Mouse (Mus musculus): ENCODE measurements around the gene Rinl. TPM values are rescaled to one million over a fixed set of nuclear protein-coding genes. Genes with fewer than 3 reads are reported as not detected.

Gene Rinl
- total RNA-seq (2023): 100 to 1,000 TPM in 1 of 2 experiments, 10 to 100 TPM in 1; 91.3 to 113 TPM

GRCm38 (mm10) chr7:28788307-28789195 is at the start of gene Rinl:
Gene Rinl, plus strand, starts transcription at chr7:28788969.

GRCm38 (mm10) chr7:28741709-28742438 is 46.9 kb upstream of the Rinl start, which contains the start of the genes Mrps12 and Sars2:
Gene Mrps12, minus strand, starts transcription at chr7:28741820.
Gene Sars2, plus strand, starts transcription at chr7:28741992.

GRCm38 (mm10) chr7:28756079-28756478 is 32.7 kb upstream of the Rinl start, which contains the start of gene Ccer2:
Gene Ccer2, plus strand, starts transcription at chr7:28756174.

GRCm38 (mm10) chr7:28766173-28766879 is 22.4 kb upstream of the Rinl start, which contains the start of gene Sirt2:
Gene Sirt2, plus strand, starts transcription at chr7:28766735.

GRCm38 (mm10) chr7:28767462-28767965 is 21.3 kb upstream of the Rinl start, which contains the start of gene Nfkbib:
Gene Nfkbib, minus strand, starts transcription at chr7:28767512.

GRCm38 (mm10) chr7:28808221-28808941 is 19.6 kb downstream of the Rinl start, which contains the start of gene Hnrnpl:
Gene Hnrnpl, plus strand, starts transcription at chr7:28808541.

GRCm38 (mm10) chr7:28824941-28825685 is 36.3 kb downstream of the Rinl start, which contains the start of gene Ech1:
Gene Ech1, plus strand, starts transcription at chr7:28825217.

GRCm38 (mm10) chr7:28833723-28834347 is 45.1 kb downstream of the Rinl start, which contains the start of gene Lgals4:
Gene Lgals4, plus strand, starts transcription at chr7:28833854.

Other genes starting within 250 kb of the Rinl start
- not detected for gene Sycn, start 248.1 kb upstream of the Rinl start, total RNA-seq (2023)
- gene Nccrp1, start 241.7 kb upstream of the Rinl start, total RNA-seq (2023): under 1 TPM in 1 of 2 experiments, not detected in 1; 0.90 TPM
- 10 to 100 TPM; 45.3 to 48.4 TPM for gene Samd4b, start 190.8 kb upstream of the Rinl start, total RNA-seq (2023)
- 10 to 100 TPM in 1 of 2 experiments, 1 to 10 TPM in 1; 9.5 to 12.7 TPM for gene Pak4, start 190.8 kb upstream of the Rinl start, total RNA-seq (2023)
- gene Acp7, start 157.6 kb upstream of the Rinl start, total RNA-seq (2023): not detected
- gene Fbxo27, start 96.1 kb upstream of the Rinl start, total RNA-seq (2023): 1 to 10 TPM in 1 of 2 experiments, under 1 TPM in 1; 0.37 to 1.1 TPM
- gene Fbxo17, start 72.2 kb upstream of the Rinl start, total RNA-seq (2023): 1 to 10 TPM; 2.3 to 3.5 TPM
- gene Mrps12, start 47.1 kb upstream of the Rinl start, total RNA-seq (2023): 10 to 100 TPM; 18.3 to 19.9 TPM
- gene Sars2, start 47.0 kb upstream of the Rinl start, total RNA-seq (2023): 1 to 10 TPM; 8.3 to 9.0 TPM
- gene Ccer2, start 32.8 kb upstream of the Rinl start, total RNA-seq (2023): not detected
- 10 to 100 TPM; 63.2 to 65.6 TPM for gene Sirt2, start 22.2 kb upstream of the Rinl start, total RNA-seq (2023)
- 10 to 100 TPM; 39.1 to 41.4 TPM for gene Nfkbib, start 21.5 kb upstream of the Rinl start, total RNA-seq (2023)
- gene Hnrnpl, start 19.6 kb downstream of the Rinl start, total RNA-seq (2023): 100 to 1,000 TPM; 409 to 451 TPM
- 100 to 1,000 TPM; 101 to 105 TPM for gene Ech1, start 36.2 kb downstream of the Rinl start, total RNA-seq (2023)
- 10 to 100 TPM; 16.5 to 19.9 TPM for gene Lgals4, start 44.9 kb downstream of the Rinl start, total RNA-seq (2023)
- not detected for gene Lgals7, start 74.9 kb downstream of the Rinl start, total RNA-seq (2023)
- not detected for gene Capn12, start 92.5 kb downstream of the Rinl start, total RNA-seq (2023)
- gene Actn4, start 173.4 kb downstream of the Rinl start, total RNA-seq (2023): 100 to 1,000 TPM; 113 to 116 TPM
- gene Eif3k, start 192.9 kb downstream of the Rinl start, total RNA-seq (2023): 100 to 1,000 TPM; 178 to 190 TPM
- 10 to 100 TPM; 33.6 to 51.4 TPM for gene Map4k1, start 193.1 kb downstream of the Rinl start, total RNA-seq (2023)

Measured in neutrophil, adult 59 days (primary cell).